Mouse (Mus musculus) left cerebral cortex, adult 18-20 months (tissue): ENCODE results near the gene Card19. TPM values are rescaled to one million over a fixed set of nuclear protein-coding genes. Genes with fewer than 3 reads are reported as not detected.
A peak's percentile ranks its signal among the peaks of the same experiment; 100 is the strongest.

Experiments used
- DNase-seq, 2 experiments: peaks; one replicate each; pipeline ENCODE4 v3.0.0; 2021 to 2022; ENCODE audit warnings: low spot score in 2 of 2, mixed read lengths in 1 of 2
- total RNA-seq, 2 experiments: library from RNA; stranded (reverse); gene quantifications; 2 replicates each; pipeline ENCODE4 v1.2.3; 2021

Gene Card19
- total RNA-seq, 2 experiments from 2014 or later, result 8.0 to 8.8 TPM

DNA sequence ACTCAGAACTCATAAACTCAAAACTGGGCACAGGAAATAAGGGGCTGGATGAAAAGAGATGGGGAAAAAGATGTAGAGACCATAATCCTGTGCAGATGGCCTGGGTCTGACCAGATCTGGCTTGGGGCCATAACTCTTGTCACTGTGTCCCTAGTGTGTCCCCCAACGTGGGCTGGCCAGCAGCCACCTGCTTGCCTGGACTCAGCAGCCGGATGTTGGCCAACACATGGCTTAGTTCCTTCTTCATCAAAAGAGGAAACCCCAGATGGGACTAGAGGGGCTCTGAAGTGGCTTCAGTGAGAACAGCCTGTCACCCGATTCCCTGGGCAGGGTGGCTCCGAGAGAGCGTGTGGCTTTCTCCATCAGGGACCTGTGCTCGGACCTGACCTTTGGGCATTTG is 19.1 kb downstream of the Card19 start:
- DNase-seq, result no peak

DNA sequence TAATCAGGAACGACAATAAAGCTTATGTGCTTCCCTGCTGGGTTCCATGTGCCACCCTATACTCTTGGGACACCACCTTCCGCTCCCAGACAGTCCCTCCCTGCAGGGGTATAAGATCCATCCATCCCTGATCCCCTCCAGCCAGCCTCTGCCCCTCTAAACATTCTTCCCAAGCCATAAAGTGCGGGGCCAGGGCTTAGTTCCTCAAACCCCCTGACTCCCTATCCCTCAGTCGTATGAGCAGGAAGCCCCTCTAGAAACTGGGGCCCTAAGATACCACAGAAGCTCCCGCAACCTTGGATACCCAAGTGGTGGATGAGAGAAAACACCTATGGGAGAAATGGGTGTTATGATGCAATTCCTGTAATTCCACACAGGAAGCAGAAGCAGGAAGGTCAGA is 19.6 kb downstream of the Card19 start:
- DNase-seq, result no peak

DNA sequence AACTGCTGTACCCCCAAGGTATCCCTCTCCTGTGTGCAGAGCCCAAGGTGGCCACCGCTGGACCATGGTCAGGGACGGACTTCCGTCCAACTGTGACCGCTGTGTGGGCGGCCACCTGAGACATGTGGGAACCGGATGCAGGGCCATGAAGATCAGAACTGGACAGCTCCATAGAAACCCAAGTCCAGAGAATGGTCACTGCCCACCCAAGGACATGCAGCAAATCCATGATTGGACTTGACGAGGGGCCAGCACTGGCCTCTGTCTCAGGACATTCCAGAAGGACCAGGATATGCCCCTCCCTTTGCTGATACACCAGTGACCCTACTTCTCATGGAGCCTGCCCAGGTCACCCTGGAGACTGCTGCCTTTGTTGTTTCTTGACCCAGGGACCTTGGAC is 20.2 kb downstream of the Card19 start:
- no peak for DNase-seq

DNA sequence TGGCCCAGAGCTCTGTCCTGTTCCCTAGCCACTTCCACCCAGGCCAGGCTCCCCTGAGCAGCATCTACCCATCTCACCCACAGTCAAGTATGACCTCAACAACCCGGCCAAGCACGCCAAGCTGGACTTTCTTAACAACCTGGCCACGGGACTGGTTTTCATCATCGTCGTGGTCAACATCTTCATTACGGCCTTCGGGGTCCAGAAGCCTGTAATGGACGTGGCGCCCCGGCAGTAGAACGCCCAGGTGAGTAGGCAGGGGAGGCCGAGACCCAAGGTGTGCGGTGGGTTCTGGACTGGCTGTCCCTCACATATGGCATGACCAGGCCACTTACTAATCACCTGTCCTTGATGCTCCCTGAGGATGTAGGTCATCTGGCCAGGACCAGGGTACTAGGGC is 21.0 kb downstream of the Card19 start:
- DNase-seq, result no peak

DNA sequence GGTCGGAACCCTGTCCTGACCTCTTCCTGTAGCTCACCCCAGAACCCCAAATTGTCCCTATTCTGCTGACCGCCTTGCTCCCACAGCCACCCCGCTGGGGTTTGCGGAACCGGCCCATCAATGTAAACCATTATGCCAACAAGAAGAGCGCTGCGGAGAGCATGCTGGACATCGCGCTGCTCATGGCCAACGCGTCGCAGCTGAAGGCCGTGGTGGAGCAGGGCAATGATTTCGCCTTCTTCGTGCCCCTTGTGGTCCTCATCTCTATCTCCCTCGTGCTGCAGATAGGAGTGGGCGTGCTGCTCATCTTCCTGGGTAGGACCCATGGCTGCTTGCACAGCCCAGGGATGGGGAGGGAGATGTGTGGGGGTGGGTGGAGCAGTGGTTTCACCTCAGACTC is 22.2 kb downstream of the Card19 start:
- no peak for DNase-seq

DNA sequence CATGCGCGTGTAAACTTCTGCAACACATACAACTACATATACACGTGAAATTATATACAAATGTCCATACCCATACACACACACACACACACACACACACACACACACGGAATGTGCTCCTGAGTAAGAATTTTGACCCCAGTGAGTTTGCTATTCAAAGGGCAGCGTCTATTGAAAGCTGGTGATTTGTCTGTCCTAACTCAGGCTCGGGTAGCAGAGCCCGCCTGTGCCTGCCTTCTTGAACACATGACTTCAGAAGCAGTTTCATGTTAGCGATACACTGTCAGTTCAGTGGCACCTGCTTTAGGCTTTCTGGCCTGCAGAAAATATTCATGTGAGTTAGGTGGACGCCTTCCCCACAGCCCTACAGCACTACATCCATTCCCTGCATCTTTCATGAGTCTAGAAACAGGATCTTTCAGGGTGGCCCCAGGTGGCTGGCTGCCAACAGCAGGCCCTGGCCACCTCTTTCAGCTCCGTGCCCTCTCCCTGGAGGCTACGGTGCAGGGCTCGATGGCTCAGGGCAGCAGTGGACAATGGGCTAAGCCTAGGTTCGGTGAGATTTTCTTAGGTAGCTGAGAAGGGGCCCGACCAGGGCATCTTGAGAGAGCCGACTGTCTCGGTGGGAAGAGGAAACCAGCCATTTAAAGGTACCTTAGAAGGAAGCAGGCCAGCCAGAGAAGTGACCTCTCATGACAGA is 23.5 kb downstream of the Card19 start:
- no peak for DNase-seq

DNA sequence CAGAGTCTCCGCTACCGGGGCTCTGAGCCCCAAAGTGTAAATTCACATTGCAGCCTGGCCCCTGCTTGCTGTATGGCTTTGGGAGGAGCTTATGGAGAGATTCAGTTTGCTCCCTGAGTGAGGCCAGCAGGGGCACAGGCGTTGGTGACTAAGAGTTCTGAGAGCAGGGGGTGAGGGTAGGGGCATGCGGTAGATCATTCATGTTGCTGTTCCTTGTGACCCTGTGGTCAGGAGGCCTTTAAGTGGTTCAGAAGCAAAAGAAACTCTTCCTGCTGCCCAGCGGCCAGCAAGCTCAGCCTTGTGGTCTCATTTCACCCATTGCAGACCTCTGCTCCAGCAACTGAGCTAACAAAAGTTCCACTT is 24.2 kb downstream of the Card19 start:
- no peak for DNase-seq

DNA sequence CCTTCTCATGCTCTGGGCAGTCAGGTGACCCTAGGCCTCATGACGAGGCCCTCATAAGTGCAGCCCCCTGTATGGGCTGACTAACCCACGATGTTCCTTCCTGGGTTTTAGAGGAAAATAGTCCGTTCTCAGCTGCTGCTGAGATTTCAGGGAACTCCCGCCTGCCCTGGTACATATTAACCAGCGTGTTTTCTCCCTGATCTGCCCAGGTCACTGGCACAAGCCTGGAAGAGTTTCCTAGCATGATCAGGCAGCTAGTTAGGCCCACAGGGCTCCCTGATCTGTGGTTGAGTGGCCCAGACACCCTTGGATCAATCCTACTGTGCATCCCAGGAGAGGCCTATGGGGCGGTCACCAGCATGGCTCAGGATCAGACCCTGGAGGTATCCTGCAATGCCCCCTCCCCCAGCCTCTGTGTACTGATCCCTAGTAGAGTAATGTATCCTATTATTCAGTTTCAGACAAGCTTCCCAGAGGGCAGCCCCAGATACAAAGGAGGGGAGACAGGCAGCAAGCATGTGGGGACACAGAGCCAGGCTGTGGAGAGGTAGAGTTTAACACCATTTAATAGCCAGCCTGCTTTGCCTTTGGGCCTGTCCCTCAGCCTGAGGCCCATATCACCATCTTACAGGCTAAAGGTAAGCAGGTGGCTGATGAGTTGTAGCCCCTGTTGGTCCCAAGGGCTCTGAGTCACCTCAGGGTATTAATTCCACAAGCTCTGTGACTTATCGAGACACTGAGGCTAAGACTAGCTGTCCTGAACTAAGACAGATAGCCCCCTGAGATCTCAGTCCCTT is 24.8 kb downstream of the Card19 start:
- DNase-seq, result no peak

DNA sequence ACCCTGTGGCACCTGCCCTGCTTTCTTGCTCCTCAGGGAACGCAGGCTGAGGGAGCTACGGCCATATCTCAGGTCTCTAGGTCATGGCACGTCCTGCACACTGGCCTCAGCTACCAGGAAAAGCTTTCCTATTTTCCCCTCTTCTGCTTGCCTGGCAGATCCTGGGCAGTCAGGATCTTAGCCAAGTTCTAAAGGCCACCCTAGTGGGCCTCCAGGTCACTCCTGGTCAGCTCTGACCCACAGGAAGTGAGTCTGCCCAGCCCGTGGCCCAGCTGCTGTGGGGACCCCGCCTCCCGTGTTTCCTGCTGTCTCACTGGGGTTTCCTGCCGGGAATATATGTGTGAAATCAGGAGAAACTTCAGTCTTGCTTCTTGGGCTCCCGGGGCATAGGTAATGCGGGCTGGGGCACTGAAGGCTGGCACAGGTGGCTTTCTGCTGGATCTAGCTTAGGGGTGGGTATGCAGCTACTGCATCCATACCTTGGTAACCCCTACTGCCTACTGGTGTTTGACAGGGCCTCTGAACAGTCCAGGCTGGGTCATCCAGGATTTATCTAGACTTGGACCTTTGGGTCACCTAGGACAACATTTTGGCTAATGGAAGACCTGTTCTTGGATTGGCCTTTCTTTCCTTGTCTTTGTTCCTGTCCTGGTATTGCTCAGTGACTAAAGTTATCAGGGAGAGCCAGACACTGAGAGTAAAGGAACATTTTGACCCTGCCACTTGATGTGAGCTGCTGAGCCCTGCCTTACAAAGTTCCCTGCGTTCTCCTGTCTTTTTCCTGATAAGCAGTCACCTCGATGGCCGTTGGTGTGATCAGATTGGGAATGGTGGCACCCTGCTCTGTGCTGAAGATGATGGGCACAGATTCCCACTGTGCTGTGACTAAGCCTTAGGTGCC is 25.6 kb downstream of the Card19 start:
- no peak for DNase-seq

DNA sequence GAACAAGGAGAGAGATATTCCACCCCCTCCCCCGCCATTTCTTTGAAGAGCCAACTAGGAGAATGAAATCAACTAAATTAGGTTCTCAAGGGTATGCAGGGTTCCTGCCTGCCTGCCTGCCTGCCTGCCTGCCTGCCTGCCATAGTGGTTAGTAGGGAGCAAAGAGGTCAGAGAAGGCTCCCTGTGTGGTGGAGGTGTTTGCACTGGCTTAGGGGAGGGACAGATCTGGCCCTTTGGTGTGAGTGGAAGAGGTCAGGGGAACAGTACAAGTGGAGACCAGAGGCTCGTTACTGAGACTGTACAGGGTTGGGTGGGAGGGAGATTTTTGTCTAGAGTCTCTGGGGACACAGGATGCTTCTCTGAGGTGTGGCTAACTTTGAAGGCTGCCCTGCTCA is 26.9 kb downstream of the Card19 start:
- DNase-seq, result no peak

DNA sequence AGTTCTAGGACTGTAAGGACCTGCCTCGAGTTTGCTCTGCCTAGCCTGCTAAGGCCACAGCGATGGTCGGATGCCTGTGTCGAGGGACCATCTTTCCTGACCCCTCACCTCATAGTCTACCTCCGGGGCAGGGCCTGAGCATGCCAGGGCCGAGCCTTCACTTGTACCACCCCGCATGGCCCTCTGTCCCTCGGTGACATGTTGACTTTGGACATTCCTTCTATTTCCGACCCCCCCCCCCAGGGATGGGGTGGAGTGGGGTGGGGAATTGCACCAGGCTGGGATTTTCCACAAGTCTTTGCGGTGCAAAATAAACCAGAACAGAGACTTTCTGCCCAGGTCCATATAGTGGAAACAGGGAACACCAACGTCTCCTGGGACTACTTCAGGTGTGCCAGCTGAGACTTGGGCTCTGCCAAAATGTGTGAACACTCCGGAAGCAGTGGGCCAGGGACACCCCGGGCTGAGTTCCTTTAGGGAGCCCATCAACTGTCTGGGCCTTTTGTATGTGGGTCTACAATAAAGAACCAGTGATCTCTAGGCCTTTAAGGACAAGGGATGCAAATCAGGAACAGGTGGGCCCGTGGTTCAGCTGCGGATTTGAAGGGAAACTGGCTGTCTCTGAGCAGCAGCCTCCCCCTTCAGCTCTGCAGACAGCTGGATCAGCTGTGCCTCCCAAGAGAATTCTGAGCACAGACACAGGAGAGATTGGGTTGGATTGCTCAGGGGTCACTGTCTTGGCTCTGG is 27.4 kb downstream of the Card19 start:
- no peak for DNase-seq

DNA sequence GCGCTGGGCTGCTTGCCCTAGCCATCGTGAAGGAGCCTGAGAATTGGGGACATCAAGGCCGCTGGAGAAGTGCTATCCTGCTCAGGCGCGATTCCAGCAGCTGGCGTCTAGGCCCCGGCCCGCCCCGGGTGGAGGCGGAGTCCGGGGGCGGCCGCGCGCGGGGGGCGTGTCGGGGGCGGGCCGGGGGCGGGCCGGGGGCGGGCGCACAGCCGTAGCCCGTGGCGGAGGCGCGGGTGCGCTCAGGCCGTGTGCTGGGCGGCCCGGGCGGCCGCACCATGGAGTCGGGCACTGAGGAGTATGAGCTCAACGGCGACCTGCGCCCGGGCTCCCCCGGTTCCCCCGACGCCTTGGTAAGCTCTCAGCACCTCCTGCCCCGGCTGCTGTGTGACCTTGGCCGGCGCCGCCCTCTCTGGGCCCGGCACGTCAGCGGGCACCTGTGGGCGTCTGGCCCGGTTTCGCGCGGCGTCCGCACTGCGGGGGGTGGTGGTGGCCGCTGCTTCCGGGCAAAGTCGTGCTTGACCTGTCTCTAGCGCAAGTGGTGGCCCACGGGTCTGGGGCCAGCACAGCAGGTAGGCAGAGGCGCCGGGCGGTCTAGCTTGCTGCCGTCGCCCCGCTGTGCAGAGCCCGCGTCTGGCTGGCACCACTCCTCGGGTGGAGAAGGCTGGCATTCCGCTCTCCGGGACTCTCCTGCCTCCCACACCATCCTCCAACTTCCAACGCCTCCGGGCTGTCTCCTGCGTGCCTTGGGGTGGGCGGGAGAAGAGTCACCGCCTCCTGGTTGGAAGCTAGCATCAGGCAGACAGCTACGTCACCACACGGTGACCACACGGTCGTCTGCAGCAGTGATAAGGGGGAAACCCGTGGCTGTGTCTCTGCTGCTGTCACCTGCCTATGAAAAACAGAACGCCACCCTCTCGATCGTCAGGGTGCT is 28.3 kb downstream of the Card19 start, which contains the start of gene Ninj1:
Gene Ninj1, plus strand, starts transcription at position 198 of the 931 bp plus-strand sequence.
- DNase-seq, result peak; percentile 64 to 79

DNA sequence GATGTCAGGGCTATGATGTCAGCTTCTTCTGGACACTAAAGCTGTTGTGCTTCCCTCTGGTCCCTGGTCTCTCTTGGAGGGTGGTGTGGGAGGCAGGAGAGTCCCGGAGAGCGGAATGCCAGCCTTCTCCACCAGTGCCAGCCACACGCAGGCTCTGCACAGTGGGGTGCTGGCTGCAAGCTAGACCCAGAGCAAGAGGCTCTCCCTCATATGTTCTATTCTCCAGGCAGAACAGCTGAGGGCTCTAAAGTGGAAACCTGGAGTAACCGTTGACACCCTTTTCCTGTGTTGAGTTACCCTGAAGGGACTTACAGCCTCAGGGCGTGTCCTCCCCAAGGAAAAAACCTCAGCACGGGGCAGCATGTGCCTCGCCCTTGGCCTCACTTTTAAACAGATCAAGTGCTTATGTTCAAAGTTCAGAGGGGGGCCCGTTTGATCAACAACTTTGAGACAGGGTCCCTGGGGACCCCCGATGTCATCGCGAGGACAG is 29.0 kb downstream of the Card19 start:
- no peak for DNase-seq

DNA sequence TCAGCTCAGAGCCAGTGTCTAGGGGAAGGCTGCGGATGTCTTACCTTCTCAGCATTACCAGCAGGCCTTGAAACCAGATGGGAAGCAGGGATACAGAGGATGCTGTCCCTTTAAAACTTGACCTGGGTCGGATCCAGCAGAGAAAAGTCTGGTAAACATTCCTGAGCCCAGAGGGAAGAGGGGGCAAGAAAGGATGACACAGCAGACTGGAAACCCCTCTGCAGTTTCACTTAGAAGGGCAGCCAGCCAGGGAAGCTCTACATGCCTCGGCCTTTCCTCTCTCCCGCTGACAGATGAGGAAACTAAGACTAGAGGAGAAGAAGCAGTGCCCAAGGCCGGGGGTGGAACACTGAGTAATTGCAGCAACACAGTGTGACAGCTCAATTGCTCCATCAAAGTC is 32.2 kb downstream of the Card19 start:
- no peak for DNase-seq

DNA sequence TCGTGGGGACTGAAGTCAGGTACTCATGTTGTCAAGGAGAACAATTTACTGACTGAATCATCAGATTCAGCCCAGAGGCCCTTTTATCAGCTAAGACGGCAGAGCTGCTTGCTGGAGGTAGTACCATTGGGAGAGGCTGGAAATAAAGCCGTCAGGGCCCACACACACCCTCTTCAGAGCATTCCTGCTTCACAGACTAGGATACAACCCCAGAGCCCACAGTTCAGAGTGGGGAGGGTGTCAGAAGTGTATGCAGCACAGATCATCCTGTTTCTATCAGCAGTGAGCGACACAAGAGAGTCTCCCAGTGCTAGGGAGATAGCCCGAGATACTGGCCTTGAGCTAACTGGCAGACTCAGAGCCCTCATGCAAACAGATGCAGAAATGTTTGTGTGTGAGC is 32.7 kb downstream of the Card19 start:
- no peak for DNase-seq

DNA sequence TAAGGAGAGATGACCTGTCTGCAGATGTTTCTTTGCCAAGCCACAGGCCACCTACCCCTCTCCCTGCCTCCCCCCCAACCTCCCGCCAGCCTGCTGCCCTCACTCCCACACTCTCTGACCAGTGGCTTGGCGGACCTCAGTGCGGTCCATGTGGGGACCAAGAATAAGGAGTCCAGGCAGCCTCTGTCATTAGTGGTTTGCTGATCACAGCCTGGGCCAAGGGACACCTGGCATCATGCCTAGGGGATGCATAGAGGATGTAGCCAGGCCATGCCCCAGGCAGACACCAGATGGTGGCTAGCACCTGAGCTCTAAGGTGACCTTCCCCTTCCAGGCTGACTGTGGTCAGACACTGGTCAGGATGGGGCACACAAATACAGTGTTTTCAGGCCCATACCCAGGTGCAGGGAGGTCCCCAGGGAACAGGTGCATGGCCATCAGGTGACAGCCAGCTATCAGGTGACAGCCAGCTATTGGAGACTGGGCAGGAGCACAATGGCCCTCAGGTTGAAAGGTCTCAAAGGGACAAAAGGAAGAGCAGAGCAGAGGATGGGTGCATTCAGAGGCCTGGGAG is 34.3 kb downstream of the Card19 start:
- DNase-seq, result no peak

DNA sequence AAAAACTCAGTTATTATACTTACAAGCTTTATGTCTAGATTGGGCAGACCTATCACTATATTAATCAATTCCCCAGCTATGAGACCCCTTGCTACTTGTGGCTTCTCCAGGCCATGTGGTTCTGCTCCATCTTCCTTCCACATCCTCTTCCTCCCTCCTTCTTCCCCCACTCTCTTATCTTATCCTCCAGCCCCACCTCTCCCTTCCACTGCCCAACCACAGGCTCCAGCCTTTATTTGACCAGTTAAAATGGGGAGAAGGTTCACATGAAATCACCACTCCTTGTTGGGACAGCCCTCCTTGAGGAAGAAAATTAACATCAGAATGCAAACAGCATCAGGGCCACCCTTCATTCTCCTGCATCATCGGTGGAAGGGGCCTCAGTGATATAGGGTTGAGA is 35.1 kb downstream of the Card19 start:
- DNase-seq, result no peak

DNA sequence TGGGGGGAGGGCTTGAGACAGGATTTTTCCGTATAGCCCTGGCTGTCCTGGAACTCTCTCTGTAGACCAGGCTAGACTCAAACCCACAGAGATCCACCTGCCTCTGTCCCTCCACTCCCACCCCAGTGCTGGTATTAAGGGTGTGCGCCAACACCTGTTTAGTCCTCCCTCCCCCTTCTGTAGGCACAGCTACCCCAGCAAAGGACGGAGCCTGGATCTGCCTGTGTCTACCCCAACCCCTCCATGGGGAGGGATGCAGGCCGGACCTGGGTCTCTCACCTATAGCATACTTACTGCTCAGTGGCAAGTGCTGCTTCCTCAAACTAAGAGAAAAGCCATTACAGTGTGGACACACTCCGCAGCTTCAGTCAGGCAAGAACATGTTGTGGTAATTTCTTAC is 35.6 kb downstream of the Card19 start:
- no peak for DNase-seq

DNA sequence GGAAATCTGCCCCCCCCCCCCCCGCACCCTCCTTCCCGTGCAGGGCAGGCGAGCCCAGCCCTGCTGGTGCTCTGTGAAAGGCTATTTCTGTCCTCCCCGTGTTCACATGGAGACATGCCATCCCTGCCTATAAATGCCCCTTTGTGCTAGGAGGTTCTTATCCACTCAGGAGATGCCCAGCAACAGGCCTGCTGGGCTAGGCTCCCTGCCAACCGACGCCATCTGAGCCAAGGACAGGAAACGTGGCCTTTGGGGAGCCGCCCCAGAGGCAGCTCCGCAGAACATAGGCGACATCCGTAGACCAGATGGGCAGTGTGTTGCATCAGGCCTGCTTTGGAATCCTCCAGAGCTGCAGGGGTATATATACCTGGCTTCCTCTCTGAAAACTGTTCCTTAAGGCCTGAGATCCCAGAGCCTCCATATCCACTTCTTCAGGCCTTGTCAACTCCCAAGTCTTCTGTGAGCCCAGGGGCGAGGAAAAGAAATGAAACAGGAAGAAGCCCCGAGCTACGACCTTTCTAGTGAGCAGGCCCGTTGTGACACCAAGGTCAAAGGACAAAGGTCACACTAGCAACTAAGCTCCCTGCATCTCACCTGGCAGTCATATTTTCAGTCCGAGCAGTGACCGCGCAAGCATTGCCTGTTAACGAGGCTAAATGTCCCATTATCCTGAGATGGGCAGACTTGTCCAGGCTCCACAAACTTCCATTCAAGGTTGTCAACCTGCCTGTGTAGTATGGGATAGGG is 36.8 kb downstream of the Card19 start:
- peak; percentile 58 to 63 for DNase-seq
